Mouse (Mus musculus) kidney, embryonic 14.5 days (tissue): ENCODE measurements around the gene Arx. TPM values are rescaled to one million over a fixed set of nuclear protein-coding genes. Genes with fewer than 3 reads are reported as not detected.

ENCODE experiments used
- ATAC-seq: fragments of 200-750 bp; cut with Nextera tagmentation; 2 replicates; pipeline ENCODE4 v1.8.0; 2017; ENCODE audit warnings: moderate number of reproducible peaks, mild to moderate bottlenecking, moderate TSS enrichment, moderate library complexity; ENCODE audit not compliant: low FRiP score, low TSS enrichment
- H3K27ac ChIP-seq: fragments of 300-500 bp; sonication (generic); 2 replicates; pipeline ENCODE4 v1.5.1; 2014; ENCODE audit warnings: low read depth, mild to moderate bottlenecking, low read length, moderate library complexity, mixed read lengths
- H3K27me3 ChIP-seq: fragments of 300-500 bp; sonication (generic); 2 replicates; pipeline ENCODE4 v1.6.1; 2014; ENCODE audit warnings: mild to moderate bottlenecking, low read length; ENCODE audit not compliant: control insufficient read depth, insufficient read depth
- H3K36me3 ChIP-seq: fragments of 300-500 bp; sonication (generic); 2 replicates; pipeline ENCODE4 v1.6.1; 2014; ENCODE audit warnings: low read length, mixed read lengths; ENCODE audit not compliant: control insufficient read depth, insufficient read depth
- H3K4me1 ChIP-seq: fragments of 300-500 bp; sonication (generic); 2 replicates; pipeline ENCODE4 v1.6.1; 2014; ENCODE audit warnings: low read length, mixed read lengths; ENCODE audit not compliant: control insufficient read depth, insufficient read depth
- H3K4me2 ChIP-seq: fragments of 300-500 bp; sonication (generic); replicated peaks from 2 replicates; pipeline ENCODE4 v1.6.1; 2014; ENCODE audit warnings: low read depth, mild to moderate bottlenecking, low read length
- H3K4me3 ChIP-seq: fragments of 300-500 bp; sonication (generic); 2 replicates; pipeline ENCODE4 v1.5.1; 2014; ENCODE audit warnings: mild to moderate bottlenecking, low read length
- H3K9ac ChIP-seq: fragments of 300-500 bp; sonication (generic); 2 replicates; pipeline ENCODE4 v1.6.1; 2014; ENCODE audit warnings: low read depth, mild to moderate bottlenecking, low read length, moderate library complexity
- H3K9me3 ChIP-seq: fragments of 300-500 bp; sonication (generic); 2 replicates; pipeline ENCODE4 v1.6.1; 2016; ENCODE audit warnings: low read length; ENCODE audit not compliant: control insufficient read depth
- WGBS: fragments of 180-500 bp; shearing (Covaris S2); extraction: QIAGEN DNeasy Blood & Tissue Kit; methylation state at CpG from one replicate; pipeline ENCODE4 v1.1.7; 2014; 5-methylcytosine and 5-hydroxymethylcytosine counted together
- polyA plus RNA-seq: library from polyadenylated mRNA; unstranded; fragments of >200 nt; fragmentation: Nextera tagmentation; extraction: Ambion mirVana; gene quantifications from 2 replicates; pipeline ENCODE4 v1.2.1, GENCODE M21; 2014

Gene Arx
- polyA plus RNA-seq, 1 experiment from 2014 or later, result not detected

- WGBS, result 87% methylated on average over 7 of the region's 7 CpGs
Measured at GRCm38 (mm10) chrX:93305780-93306179, 19.5 kb downstream of the Arx start.

GRCm38 (mm10) chrX:93317577-93317976 is 31.3 kb downstream of the Arx start:
- Histone ChIP-seq H3K9me3 (no peaks in the 10 kb centered on the region), H3K36me3 (no peaks in the 10 kb centered on the region), H3K9ac (no peak overlapping the region), H3K4me3 (no peak overlapping the region), H3K27me3 (no peaks in the 10 kb centered on the region), H3K27ac (no peak overlapping the region), H3K4me1 (no peaks in the 10 kb centered on the region), H3K4me2 (no peak overlapping the region)
- ATAC-seq, result no peak
- WGBS, result 78% methylated on average over 4 of the region's 4 CpGs

More at GRCm38 (mm10) chrX:93305780-93306179, 19.5 kb downstream of the Arx start:
- Histone ChIP-seq H3K36me3 (no peaks in the 10 kb centered on the region), H3K4me2 (no peak overlapping the region), H3K27ac (no peak overlapping the region), H3K27me3 (peaks cover 16% of the 10 kb centered on the region), H3K9ac (no peak overlapping the region), H3K4me1 (no peaks in the 10 kb centered on the region), H3K4me3 (no peak overlapping the region), H3K9me3 (no peaks in the 10 kb centered on the region)
- no peak for ATAC-seq

GRCm38 (mm10) chrX:93319979-93320378 is 33.7 kb downstream of the Arx start:
- 84% methylated on average over 2 of the region's 2 CpGs for WGBS
- Histone ChIP-seq H3K27me3 (no peaks in the 10 kb centered on the region), H3K4me2 (no peak overlapping the region), H3K27ac (no peak overlapping the region), H3K4me1 (no peaks in the 10 kb centered on the region), H3K9me3 (no peaks in the 10 kb centered on the region), H3K9ac (no peak overlapping the region), H3K4me3 (no peak overlapping the region), H3K36me3 (no peaks in the 10 kb centered on the region)
- ATAC-seq, result no peak

- 79% methylated on average over 1 of the region's 1 CpGs for WGBS
- Histone ChIP-seq H3K36me3 (no peaks in the 10 kb centered on the region), H3K4me1 (no peaks in the 10 kb centered on the region), H3K4me3 (no peak overlapping the region), H3K27ac (no peak overlapping the region), H3K27me3 (no peaks in the 10 kb centered on the region), H3K9me3 (no peaks in the 10 kb centered on the region), H3K4me2 (no peak overlapping the region), H3K9ac (no peak overlapping the region)
- ATAC-seq, result no peak
Measured at GRCm38 (mm10) chrX:93321336-93321735, 35.1 kb downstream of the Arx start.
